Mouse (Mus musculus) gastrocnemius, adult 8-10 months (tissue): ENCODE results near the gene Mmp25. TPM values are rescaled to one million over a fixed set of nuclear protein-coding genes. Genes with fewer than 3 reads are reported as not detected.
A peak's percentile ranks its signal among the peaks of the same experiment; 100 is the strongest.

ENCODE experiments used
- DNase-seq, 2 experiments: peaks; one replicate each; pipeline ENCODE4 v3.0.0; 2022; ENCODE audit warnings: low spot score in 2 of 2
- total RNA-seq, 4 experiments: library from RNA; stranded (reverse); gene quantifications; 2 replicates each; pipeline ENCODE4 v1.2.4; 2022

The Mmp25 gene
- total RNA-seq, 4 experiments from 2014 or later, result not detected

- no peak for DNase-seq
These were observed 19.5 kb upstream of the Mmp25 start for GRCm38 (mm10) chr17:23664556-23665021.

GRCm38 (mm10) chr17:23661526-23661925, 16.4 kb upstream of the Mmp25 start:
- DNase-seq, result no peak

- no peak for DNase-seq
These were observed 15.8 kb upstream of the Mmp25 start for GRCm38 (mm10) chr17:23660876-23661200.

- no peak for DNase-seq
These were observed 15.2 kb upstream of the Mmp25 start, which contains the start of gene Bicdl2 for GRCm38 (mm10) chr17:23660117-23660875. Gene Bicdl2, plus strand, starts transcription at chr17:23660506.

- no peak for DNase-seq
These were observed 13.4 kb upstream of the Mmp25 start for GRCm38 (mm10) chr17:23658450-23658849.

GRCm38 (mm10) chr17:23654410-23654809, 9.3 kb upstream of the Mmp25 start:
- DNase-seq, result no peak

- no peak for DNase-seq
These were observed 8.9 kb upstream of the Mmp25 start for GRCm38 (mm10) chr17:23654001-23654400.

GRCm38 (mm10) chr17:23653324-23653723, 8.2 kb upstream of the Mmp25 start:
- DNase-seq, result no peak

GRCm38 (mm10) chr17:23651363-23651762, 6.3 kb upstream of the Mmp25 start:
- DNase-seq, result no peak

GRCm38 (mm10) chr17:23645894-23646293, 817 bp upstream of the Mmp25 start:
- DNase-seq, result no peak

- no peak for DNase-seq
These were observed 13.8 kb downstream of the Mmp25 start for GRCm38 (mm10) chr17:23631241-23631640.

GRCm38 (mm10) chr17:23630195-23631020, 14.7 kb downstream of the Mmp25 start:
- peak; percentile 59 to 63 for DNase-seq

- DNase-seq, result no peak
These were observed 17.3 kb downstream of the Mmp25 start for GRCm38 (mm10) chr17:23627813-23628212.

- DNase-seq, result no peak
These were observed 24.7 kb downstream of the Mmp25 start for GRCm38 (mm10) chr17:23620351-23620750.

GRCm38 (mm10) chr17:23617087-23617486, 28.0 kb downstream of the Mmp25 start:
- DNase-seq, result no peak

- DNase-seq, result peak in 1 of 2 experiments; percentile 5
These were observed 34.7 kb downstream of the Mmp25 start for GRCm38 (mm10) chr17:23610361-23610800.

- no peak for DNase-seq
These were observed 35.5 kb downstream of the Mmp25 start for GRCm38 (mm10) chr17:23609612-23610011.

- DNase-seq, result no peak
These were observed 39.9 kb downstream of the Mmp25 start for GRCm38 (mm10) chr17:23605220-23605619.

GRCm38 (mm10) chr17:23604394-23604793, 40.7 kb downstream of the Mmp25 start:
- DNase-seq, result no peak

GRCm38 (mm10) chr17:23603542-23603941, 41.5 kb downstream of the Mmp25 start:
- DNase-seq, result no peak

GRCm38 (mm10) chr17:23603077-23603476, 42.0 kb downstream of the Mmp25 start:
- no peak for DNase-seq

- no peak for DNase-seq
These were observed 43.1 kb downstream of the Mmp25 start for GRCm38 (mm10) chr17:23601836-23602585.
